Mouse (Mus musculus) c-Kit-negative CD71-positive TER-119-positive erythroid progenitor cells, embryonic 14.5 days (primary cell): ENCODE results near the gene Nebl.

ENCODE experiments used
- DNase-seq: peaks from one replicate; pipeline ENCODE4 v3.0.0-alpha.2; 2013; ENCODE audit warnings: low read depth, low spot score

Gene Nebl

DNA sequence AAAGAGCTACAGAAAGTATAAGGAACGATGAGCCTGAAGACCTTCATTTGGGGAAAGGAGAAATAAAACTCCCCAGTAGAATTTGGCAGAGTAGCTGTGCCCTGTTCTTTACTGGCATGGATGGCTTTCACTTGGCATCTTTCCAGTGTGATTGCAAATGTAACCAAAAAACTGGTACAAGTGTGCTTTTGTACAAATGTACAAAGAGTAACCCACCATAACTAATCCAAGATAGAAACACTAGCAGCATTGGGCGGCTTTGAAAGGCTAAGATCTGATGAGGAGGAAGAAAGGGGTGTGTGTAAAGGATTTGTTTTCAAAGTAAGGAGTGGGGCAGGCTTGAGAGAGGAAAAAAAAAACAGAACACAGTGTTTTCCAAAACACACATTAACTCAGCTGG lies 21.2 kb downstream of the Nebl start:
- no peak for DNase-seq

DNA sequence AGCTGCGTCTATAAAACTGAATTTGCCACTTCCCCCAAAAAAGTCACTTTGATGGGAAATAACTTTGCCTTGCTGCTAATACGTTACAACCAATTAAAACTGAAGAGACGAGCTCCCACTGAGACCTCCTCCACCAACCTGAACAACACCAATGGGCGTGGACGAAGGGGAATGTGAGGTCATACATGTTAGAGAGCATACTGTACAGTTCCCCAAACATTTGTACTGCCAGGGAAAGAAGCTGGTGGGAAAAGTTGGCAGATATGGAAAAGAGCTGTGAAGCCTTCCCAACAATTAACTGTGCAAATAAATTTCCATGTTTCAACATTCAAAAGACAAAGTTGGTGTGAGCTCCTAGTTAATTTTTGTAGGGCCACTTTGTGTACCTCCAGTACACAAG lies 25.3 kb downstream of the Nebl start:
- DNase-seq: no peak

DNA sequence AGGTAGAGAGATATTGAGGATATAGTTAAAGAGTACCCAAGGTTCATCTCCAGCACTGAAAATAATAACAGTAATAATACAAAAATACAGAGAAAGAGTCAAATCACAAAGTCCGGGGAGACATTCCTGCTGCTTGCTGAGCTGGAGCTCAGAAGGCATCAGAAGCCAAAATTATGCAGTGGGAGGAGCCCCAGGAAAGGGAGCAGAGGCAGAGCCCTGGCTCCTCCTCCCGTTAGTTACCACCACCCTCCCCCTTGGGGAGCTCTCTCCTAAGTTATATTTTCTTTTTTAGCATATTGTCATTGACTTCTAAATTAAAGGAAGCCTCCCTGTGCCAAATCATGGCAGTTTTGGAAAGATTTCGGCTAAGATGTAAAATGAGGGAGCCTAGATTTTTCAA lies 25.8 kb downstream of the Nebl start:
- no peak for DNase-seq

DNA sequence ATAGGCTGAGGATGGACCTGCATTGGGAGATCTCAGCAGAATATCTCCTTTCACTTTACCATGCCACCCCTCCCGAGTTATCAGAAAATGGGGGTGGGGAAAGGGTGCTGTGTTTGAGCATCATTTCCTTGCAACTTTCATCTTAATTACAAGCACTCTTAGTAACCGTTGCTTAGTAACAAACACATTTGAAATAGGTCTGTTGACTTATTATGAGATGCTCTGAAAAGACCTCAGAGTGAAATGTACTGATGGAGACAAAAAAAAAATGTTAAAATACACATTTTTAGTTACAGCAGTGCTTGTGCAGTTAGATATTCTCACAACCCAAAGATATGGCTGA lies 28.1 kb downstream of the Nebl start:
- no peak for DNase-seq

DNA sequence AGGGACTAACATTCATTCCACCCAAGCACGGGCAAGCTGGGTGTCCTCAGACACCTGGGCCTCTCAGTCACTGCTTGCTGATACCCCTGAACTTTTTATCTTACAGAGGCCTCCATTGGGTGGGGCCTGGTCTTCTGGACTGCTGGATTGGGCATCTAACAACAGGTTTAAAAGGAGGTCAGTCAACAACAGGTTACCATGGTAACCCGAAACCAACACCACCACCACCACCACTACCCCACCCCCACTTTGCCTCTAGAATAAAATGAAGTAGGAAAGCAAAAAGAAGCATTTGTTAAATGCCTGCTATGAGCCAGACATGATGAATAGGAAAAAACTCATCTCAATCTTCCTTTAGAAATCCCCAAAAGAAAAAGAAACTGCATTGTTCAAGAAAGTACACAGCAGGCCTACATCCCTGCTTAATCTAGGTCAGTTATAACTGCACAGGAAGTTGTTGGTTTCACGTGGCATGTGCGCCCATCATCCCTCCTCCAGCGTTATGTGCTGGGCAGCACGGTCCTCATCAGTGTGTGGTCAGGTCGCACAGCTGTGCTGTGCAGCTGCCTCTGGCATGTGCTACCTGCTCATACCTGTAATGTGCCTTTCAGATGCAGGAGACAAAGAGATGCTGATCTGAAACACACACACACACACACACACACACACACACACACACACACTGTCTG lies 28.6 kb downstream of the Nebl start:
- no peak for DNase-seq

DNA sequence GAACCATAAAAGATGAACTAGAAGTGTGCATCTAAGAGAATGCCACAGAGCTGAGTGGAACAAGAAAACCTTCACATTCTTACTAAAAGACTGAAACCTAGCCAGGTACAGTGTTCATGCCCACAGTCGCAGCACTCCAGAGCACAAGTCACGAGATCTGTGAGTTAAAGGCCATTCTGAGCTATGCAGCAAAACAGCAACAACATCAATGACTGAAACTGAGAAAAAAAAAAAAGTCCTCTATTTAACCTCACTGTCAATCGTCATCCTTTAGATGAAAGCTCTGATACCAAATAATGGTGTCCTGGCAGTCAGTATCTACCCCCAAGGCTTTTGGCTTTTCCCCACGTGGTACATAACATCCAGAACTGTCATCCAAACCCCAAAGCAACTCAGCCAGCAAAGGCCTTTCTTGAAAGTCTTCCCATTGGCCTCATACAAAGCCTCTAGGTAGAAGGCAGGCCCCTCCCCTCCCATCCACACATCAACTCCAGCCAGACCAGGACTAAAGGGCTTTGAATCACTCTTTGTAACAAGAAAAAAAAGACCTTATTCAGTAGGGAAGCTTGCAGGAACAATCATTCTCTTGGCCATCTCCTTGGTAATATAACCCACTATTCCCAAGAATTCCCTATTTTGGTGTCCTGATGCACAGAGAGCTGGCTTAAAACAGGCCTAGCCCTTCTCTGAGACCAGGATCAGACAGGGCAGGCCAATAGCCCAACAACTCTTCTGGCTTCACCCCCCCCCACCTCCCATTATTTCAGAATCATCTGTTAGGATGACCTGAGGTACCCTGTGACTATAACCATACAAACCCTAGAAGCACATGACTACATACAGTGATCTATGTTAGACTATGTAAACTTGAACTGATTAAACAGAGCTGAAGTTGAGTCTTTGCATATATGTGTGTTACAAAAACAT lies 32.8 kb downstream of the Nebl start:
- no peak for DNase-seq

DNA sequence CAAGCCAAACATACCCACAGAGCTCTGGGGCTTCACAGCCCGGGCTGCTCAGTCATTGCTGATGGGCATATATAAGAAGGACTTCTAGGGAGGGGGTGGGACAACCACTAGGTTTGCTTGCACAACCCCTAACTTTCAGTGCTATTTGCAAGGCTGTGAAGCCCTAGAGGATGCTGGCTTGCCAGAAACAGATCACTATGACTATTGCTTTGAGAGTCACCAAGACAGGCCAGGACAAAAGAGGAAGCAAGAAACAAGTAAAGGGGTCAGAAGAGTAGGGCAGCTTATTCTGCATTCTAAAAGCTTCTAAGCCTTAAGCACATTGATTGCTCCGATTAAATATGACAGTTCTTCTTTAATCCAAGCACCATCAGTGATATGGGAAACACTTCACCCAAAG lies 38.3 kb downstream of the Nebl start:
- no peak for DNase-seq

DNA sequence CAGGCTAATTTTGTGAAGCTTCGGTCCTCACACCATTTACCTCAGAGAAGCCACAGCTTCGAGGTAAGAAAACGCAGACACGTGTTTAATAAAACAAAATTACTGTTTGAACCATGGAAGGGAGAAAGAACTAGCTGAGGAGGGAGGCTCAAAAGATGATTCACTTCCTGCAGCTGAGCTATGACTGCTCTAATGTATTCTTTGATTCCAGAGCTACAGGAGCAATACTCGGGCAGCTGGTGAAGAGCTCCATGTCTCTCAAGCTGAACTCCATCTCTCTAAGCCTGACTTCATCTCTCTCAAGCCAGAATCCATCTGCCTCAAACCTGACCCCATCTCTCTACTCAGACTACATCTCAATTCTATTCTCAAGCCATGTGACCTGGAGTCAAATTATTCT lies 41.0 kb downstream of the Nebl start:
- no peak for DNase-seq

DNA sequence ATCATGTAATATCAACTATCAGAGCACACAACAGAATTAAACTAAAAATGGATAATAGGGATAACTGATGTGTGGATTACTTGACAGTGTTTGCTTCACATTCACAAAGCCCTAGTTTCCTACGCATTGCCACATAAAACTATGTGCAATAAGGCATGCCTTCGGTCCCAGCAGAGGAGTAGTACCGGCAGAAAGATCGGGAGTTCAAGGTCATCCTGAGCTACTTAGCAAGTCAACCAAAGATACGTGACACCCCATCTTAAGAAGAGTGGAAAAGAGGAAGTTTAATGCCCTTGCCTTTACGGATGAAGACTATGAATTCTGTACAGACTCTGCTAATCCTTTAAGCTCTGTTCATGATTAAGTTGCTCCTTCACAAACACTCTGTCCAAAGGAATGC lies 44.1 kb downstream of the Nebl start:
- DNase-seq: no peak

DNA sequence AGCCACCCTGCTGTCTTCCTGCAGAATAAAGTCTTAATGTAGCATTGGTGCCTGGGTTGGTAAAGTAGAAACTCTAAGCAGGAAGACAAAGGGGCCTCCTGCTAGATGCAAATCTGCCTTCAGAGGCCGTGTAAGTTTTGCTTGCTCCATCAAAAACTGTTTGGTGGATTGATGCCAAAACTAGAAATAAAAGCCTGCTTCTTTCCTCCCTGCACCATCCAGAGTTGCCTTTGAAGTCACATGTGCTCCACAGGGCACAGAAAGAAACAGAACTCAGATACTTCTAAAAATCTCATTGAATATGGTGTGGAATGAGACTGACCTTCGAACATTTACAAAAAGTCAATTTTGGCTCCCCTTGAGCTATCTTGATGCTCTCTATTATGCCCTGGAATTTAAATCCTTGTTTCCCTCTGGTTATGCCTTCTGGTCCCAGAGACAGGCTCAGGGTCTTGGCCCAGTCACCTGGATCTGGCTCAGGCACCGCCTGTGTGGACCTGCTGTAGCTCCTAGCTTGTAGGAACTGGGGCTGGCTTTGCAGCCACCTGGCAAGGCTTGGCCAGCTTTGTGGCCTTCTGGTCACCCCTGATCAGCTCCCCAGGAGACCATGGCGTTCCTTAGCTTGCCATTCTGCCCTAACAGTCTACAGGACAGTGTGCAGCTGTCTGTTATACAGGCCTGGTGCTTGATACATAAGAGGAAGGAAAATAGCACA lies 47.8 kb downstream of the Nebl start:
- DNase-seq: no peak

DNA sequence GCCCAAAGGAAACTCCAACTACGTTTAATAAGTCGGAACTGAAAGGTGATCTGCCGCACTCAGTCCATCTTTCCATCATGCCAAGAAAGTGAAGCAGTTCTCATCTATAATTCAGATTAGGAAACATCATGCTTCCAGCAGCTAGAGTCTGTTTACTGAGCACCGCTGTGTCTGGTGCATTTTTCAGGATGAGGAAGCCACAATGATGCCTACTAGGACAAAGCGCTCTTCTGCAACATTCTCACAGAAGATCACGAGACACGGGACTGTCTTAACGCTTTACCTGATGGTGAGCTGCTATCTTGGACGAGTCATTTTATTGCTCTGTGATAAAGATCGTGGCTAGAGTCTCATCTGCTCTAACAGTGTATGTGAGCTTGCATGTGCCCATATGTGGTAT lies 59.1 kb downstream of the Nebl start:
- no peak for DNase-seq

DNA sequence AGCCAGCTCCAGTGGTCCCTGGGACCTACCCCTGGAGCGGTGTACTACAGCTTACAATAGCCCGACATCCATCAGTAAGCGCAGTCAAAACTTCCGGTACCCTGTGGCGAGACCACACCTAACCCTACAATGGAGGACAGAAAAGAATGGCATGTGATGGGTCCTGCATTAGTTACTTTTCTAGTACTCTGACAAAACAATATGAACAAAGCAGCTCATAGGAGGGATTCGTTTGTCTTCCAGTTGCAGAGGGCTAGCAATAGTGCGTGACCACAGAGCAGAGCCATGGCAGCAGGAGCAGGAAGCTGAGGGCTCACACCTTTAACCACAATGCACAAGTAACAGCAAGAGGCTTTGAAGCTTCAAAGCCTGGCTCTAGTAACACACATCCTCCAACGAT lies 59.7 kb downstream of the Nebl start:
- no peak for DNase-seq

DNA sequence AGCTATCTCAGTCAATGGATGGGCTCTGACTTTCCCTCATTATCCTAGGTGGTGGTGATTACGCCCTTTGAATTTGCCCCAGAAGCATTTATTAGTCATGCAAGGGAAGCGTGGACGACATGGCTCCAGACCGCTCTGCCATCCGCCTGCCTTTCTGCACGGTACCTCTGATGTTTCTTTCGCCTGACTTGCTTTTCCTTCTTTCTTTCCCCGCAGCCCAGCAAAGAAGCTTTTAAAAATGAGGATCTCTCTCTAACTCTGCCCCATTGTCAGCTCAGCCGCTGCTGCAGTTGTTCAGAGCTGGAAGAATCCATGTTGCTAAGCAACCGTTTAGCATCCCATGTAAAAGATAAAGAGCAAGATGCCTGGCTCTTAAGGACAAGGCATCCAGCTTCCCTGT lies 61.3 kb downstream of the Nebl start:
- no peak for DNase-seq

DNA sequence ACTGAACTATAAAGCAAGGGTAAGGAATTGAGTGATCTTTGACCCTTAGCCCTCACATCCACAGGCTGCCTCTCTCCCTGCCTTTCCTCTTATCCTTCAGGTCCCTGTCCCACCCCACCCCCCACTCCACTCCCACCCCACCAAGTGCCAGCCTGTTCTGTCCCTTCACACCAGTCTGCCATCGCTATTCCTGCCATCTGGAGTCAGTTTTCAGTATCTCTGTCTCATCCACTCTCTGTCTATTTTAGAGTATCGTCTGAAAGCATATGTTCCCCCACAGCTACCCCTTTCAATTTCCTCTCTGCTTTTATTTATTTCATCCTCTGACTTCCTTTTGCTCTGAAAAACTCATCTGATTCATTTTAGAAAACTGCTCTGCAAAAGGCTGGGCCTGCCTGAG lies 62.3 kb downstream of the Nebl start:
- DNase-seq: no peak

DNA sequence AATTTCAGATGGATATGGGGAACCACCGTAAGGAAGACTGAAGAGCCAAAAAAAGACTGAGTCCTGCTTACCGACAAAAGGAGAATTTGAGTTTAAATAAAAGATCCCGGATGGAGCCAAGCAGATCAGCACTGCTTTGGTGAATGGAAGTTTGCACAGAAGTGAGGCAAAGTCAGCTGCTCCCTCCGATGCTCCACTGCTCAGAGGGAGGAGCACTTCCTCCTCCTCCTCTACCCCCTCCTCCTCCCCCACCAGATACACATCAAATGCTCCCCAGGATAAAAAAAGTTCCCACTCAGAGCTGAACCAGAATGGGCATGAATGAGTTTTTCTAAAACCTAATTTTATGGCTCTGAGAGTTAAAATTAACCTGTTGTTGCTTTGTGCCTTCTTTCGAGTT lies 73.1 kb downstream of the Nebl start:
- DNase-seq: no peak

DNA sequence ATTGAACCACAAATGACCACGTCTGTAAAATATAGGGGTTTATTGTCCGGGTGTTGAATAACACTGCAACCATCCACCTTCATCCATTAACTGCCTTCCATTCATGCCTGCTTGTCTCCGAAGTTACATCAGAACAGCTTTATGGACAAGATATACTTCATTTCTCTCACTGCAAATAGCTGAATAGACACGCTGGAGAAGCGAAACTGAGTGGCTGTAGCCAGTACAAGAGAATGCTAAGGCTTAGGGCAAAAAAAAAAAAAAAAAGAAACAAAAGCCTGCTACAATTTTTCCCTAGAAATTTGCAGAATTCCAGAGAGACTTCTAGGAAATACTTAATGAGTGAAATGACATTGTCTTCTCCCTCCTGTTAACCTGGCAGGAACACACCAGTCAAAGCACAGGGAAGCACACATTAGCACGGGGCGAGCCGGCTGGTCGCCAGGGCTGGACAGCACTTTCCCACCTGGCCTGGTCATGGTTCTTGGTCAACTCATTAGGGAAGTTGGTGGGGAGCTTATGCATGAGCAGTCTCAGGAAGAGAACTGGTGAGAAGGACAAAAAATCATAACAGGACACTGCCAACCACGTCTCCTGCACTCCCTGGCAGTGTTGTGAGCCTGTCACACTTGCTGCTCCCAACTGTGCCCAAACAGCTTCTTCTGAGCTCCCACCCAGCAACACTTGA lies 81.0 kb downstream of the Nebl start:
- DNase-seq: no peak

DNA sequence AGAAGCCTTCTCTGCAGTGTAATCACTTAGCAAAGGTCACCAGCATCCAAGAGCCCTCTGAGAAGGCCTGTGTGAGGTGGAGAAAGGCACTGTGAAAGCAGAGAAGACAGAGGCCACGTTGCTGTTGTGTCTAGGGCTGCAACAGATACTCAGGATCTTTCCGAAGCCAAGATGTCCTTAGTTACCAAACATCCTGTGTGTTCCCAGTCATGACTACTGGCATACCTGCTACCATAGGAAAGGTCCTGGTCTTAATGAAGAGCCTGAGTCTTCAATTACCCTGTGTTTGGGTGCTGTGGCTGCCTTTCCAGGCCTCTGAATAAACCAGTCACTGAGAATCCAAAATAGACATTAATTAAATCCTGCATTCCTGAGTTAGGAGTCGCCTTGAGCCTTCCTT lies 81.5 kb downstream of the Nebl start:
- DNase-seq: no peak

DNA sequence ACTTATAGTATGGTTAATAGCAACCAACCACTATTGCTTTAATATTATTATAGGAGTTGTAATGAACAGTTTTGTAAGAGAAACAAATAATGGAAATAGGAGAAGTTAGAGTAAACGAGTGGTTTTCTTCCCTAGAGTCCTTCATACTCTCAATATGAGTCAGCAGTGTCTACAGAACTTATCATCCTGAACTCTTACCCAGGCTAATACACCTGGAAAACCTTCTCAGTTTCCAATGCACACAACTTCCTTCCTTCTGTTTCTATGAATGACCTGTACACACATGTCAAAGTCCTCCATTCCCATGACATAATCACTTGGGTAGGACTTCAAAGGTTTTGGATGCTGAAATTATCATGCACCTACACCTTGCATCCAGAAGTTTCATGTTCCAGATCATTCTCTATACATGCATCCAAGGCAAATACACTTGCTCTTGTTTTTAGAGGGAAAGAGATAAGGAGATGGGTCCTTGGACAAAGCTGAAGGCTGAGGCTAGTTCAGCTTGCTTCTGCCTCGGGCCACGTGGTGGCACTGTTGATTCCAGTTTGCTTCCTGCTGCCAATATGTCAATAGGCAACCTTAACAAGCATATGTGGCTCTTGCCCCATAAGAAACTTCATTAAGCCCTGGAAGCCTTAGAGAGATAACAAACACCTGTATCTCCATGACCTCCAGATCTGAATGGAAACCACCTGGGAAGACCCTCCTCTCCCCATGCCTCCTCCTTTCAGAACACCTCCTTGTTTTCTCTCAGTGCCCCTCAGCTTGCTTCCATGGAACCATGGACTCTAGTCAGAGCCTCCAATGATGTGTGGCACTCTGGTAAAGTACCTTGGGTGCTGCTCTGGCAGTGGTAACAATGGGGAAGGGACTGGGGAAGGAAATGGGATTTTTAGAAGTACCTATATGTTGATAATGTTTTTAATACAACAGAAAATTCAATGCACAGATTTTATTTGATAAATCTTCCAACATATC lies 86.7 kb downstream of the Nebl start:
- no peak for DNase-seq

DNA sequence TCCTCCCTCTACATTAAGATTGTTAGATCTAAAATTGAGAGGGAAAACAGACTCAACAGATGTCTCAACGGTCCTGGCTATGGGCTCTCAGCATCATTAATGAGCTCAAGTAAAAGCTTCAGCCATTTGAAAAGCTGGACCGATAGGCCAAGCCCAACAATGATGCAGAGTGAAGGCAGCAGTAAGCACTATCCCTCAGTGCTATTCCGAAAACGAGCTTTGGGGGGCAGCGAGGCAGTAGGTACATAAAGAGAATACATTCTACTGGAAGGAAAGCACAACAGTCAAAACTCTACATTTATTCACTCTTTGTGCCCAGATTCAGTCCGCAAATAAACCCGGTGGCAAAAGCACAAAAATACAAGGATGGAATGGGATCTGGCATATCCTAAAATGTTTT lies 87.4 kb downstream of the Nebl start:
- no peak for DNase-seq

DNA sequence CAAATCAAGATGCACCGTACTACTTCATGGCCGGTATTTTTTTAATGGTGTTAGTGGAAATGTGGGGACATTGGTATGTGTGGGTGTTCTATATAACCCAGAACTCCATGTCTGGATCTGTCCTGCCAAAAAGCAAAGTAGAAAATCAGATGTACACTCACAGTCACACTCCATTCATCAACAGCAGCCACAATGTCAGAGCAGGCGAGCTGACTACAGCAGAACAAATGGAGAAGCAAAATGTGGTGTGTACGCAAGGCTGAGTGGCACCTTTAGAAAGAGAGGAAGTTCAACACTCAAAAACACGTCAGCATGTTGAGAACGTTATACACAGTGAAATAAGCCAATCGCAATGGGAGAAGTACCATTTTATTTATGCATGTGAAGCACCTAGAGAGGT lies 88.5 kb downstream of the Nebl start:
- no peak for DNase-seq

DNA sequence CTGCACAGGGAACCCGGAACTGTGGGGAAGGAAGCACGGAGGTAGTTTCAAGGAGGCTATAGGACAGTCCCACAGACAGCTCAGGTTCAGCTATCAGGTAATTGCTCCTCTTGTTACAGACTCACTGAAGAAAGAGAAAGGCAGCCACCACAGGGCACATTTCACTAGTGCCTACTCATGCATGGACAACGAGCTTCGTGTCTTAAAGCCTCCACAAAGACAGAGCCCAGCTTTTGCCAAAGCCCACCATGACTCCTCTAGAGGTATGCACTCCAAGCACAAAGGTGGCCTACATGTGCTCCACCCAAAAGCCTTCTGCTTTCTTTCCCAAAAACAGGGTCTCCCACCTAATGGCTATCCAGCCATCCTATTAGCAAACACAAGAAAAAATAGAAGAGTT lies 90.4 kb downstream of the Nebl start:
- no peak for DNase-seq
